Mouse (Mus musculus) gastrocnemius, adult 18-20 months (tissue): ENCODE results near the gene Tubb2b. TPM values are rescaled to one million over a fixed set of nuclear protein-coding genes. Genes with fewer than 3 reads are reported as not detected.

Experiments used
- DNase-seq: peaks from one replicate; pipeline ENCODE4 v3.0.0; 2021; ENCODE audit warnings: low spot score
- total RNA-seq, 2 experiments: library from RNA; stranded (reverse); gene quantifications; 2 replicates each; pipeline ENCODE4 v1.2.3; 2021

Tubb2b gene
- total RNA-seq, 2 experiments from 2014 or later: 1.6 to 2.8 TPM

DNA sequence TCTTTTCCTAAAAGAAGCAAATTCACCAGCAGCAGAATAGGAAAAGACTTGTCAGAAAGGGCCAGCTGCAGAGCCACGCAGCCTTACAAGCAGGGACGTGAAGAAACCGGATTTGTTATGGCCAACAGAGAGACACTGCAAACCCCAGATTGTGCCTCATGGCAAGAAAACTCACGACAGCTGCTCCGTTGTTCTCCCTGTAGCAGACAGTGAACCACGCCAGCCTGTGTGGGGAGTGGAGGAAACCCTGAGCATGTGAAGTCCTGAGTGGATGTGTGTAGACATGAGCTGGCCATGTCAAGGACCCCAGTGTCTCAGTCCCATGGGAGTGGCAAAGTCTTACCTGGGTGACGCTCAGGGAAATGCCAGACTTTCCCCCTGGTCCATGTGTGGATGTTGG is 6.3 kb upstream of the Tubb2b start:
- DNase-seq: no peak

DNA sequence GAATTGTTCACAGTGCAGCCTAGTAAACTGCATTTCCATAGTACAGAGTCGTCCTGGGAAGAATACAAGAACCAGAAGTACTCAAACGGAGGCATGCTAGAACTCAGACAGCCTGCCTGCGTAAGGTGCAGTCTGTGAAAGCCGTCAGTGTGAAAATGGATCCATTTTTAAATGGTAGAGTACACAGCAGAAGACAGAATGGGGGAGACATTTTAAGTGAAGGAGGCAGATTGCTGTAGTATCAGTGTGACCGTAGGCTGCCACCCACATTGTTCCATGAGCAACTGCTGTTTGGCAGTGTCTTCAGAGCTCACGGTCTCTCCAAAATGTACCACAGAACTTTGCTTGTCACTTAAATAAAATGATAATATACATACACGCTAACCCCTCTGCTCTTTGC is 4.0 kb upstream of the Tubb2b start:
- DNase-seq: no peak

DNA sequence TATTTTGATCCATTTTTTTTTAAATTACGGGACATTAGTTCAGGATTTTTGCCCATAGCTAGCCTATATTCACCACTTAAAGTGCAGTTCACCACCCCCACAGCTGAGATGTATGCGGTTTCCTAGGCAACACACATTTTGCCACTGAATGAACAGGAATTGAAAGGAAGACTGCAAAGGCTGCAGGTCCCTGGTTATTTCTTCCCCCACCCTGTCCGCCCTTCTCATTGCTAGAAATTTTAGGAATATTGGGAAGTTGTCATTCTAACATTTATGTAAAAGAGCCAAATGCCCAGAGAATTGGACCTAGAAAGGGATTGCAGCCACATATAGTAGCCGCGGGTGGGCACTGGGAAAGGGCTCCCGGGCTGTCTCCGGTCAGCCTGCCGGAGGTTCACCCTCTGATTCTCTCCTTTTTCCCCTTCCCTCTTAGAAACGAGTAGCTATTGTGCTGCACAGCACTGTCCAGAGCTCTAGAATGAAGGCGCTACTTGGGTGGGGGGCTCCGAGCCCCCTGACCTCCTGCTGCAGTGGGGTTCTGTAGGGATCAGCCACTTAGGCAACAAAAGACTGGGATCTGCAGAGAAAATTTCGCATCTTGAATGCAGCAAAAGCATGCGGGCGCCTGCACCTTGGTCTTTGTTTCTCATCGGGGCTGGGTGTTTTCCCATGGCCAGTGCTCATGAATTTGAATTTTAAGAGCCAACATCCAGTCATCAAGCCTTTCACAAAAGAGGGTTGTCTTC is 3.2 kb upstream of the Tubb2b start:
- DNase-seq: no peak

DNA sequence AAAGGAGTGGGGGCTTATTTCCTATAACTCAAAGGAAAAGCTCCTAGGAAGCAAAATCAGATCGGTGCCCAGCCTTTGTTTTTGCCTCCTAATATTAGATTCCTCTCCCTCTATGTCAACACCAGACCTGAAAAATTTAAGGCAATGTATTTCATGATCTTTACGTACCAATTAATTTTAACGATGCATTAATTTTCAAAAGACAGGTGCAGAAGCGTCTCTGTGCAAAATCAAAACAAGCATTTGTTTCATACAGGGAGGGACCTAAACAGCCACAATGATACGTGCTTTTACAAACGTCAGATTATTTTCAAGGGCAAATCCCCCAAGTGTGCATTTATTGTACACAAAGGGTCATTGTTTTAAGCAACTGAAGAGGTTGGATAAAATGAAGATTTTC is 2.6 kb upstream of the Tubb2b start:
- DNase-seq: no peak

DNA sequence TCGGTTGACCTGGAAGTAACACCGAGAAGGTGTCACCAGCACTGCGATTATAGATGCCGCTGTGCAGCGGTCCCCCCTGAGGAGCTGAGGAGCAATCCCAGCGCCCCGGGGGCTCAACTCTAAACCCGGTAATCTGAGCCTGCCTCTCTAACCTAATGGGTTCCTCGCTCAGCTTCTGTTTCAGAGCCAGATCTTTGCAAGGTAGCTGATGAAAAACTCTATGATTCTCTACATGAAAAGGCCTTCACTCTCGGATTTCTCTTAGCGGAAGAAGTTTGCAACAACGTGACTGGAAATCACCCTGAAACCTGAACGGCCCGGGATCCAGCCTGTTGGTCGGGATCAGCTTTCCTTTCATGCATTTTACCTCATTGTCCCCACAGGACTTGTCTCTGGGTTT is 2.0 kb upstream of the Tubb2b start:
- DNase-seq: no peak

DNA sequence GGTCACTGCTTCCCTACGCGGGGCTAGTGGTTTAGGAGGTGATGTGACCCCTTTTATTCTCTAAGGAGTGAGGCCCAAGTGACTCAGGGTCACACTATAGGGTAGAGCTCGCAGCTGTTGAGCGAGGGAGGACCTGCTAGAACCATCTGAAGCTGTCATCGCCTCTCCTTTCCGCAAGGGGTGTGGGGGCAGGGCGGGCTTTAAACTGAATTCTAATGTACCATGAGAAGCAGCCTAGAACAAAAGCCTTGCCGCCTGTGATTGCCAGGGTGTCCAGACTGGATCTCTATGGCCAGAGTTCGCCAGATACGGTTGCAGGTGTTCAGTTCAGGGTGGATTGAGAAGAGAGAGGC is 1.4 kb upstream of the Tubb2b start:
- DNase-seq: no peak

DNA sequence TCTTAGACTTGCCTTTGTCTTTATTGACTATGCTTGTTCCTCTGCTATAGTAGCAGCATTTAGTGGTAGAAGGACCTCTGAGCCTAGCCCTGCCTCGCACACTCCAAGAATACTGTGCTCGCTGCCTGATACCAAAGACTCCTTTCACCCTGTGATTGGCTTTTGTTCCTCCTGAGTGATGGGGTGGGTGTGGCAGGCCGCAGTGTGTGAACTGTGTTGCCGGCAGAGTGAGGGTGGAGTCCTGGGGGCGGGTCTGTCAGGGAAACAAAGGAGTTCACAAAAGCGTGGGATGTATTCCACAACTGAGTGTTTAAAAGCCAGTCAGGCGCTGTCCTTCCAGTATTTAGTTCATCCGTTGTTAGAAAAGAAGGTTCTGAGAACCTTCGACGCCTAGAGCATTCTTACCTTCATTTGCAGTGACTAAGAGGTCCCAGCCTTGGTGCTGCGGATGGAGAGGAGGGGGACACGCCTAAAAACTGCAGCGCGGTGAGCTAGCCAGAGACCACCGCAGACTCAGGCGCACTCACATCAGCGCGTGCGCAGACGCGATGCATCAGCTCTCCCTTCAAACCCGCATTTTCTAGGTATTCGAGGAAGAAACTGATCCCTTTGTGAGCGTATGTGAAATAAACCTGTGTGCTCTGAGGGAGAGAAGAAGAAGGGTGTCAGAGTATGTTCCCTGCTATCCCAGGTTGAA is 893 bp upstream of the Tubb2b start:
- DNase-seq: no peak

DNA sequence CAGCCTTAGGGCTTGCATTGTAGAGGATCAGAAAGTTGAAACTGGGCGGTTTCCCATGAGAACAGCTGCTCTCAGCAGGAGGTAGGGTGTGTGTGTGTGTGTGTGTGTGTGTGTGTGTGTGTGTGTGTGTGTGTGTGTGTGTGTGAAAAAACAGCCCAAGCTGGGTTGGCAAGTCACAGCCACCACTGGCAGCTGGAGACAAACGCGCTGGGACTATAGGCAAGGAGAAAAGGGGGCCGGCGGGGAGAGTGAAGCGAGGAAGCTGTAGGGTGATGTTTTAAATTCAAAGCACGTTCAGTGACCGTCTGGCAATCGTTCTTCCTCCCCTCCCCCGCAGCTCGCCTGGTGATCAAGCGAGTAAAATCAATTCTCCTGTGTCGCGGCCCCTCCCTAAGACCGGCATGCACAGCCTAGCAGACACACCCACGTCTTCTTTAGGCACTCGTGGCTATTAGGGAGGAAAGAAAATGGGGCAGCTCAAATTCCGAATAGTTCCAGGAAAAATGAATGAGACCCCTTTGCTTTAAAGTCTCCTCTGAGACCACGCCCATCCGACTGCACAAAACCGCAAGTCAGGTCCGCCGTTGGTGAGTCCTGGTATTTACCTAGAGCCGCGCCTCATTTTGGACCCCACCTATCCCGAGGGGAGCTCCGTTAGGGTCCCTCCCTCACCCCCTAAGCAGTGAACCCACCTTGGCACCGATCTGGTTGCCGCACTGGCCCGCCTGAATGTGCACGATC is 611 bp downstream of the Tubb2b start:
- no peak for DNase-seq

DNA sequence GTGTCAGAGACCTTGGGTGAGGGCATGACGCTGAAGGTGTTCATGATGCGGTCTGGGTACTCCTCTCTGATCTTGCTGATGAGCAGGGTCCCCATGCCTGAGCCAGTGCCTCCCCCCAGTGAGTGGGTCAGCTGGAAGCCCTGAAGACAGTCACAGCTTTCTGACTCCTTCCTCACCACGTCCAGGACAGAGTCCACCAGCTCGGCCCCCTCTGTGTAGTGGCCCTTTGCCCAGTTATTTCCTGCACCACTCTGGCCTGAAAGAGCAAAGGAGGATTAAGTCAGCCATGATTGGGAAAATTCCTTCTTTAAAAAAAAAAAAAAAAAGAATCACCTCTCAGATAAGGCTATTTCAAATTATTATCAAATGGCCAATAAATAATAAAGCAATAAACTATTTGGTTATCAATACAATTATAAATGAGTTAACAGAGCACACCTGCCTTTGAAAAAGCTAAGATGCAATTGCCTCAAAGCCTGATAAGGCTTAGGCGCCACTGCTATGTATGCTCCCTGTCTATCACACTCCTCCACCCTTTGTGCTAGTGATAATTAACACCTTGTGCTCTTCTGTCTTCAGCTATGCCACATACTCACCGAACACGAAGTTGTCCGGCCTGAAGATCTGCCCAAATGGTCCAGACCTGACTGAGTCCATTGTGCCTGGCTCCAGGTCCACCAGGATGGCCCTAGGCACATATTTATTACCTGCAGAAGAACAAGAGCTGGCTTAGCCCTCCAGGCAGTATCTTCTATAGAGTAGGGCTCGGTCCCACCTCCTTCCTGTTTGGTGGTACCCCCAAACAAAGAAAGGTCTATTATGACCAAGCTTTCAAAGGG is 1.8 kb downstream of the Tubb2b start:
- no peak for DNase-seq

DNA sequence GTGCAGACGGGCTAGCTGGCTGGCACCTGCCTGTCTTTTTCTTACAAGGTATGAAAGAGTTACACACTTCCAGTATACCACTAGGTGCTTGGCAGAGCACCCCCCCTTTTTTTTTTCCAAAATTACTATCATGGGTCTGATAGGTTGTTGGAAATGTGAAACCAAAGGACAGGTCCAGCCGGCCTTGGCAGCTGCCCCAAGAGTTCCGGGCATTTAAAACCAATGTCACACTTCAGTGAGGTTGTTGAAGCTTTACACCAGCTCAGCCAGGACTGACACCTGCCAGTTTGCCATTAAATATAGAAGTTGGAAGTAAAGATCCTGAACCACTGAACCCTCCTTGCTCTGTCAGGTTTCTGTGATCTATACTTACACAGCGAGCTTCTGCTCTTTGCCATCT is 4.6 kb downstream of the Tubb2b start:
- DNase-seq: peak; percentile 48

DNA sequence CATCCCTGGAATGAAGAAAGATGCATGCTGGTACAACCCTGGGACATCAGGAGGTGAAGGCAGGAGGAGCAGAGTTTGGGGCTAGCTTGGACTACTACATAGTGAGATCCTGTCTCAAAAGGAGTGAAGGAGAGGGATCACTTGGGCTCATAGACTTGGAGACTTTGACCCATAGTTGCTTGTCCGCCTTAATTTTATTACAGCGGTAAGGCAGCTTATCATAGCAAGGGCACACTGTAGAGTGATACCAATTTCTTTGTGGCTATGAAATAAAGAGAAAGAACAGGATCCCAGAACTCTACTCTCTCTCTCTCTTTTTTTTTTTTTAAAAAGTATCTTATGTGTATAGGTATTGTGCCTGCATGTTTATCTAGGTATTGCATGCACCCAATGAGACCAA is 9.7 kb downstream of the Tubb2b start:
- DNase-seq: no peak

DNA sequence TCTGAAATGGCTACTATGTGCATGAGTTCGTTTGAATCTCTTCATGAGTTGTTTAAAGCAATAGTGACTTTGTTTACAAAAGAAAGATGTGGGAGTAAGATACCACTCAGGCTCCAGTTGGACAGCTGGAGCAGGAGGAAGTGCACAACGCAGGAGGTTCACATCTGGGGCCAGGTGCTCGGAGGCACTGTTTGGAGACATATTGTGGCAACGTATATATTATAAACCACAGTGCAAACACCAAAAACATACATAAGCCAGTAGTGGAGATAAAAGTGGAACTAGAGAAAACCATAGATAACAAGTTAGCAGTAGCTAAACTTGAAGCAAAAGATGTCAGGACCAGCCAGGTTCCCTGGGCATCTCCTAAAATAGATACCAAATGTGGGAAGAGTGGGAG is 10.9 kb downstream of the Tubb2b start:
- DNase-seq: no peak

DNA sequence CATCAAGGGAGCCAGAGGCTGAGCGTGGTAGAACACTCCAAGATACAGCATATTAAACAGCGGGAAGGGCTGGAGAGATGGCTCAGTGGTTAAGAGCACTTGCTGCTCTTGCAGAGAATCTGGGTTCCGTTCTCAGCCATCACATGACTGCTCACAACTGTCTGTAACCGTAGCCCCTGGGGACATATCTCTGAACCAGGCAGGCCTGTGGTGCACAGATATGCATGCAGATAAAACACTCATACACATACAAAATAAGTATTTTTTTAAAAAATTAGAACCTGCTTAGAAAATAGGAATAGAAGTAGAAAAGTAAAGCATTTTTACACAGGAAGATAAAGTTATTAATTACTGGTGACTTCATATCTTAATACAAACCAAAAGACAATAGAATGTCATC is 11.4 kb downstream of the Tubb2b start:
- DNase-seq: no peak

DNA sequence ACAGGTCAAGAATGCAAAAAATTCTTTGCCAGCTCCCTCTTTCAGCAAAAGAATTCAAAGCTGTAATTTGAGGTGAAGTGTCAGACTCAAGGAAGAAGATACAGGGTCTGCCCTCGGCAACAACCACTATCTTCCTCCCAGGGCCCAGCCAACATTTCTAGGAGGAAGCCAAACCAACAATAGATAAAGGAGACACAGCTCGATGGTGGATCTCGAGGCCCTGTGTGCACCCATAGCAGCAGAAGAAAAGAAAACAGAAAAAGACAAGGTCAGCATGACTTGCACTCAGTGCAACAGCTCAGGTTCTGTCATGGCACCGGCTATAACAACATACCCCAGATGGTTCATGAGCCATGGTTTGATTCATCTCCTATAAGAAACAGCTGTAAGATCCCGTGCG is 13.8 kb downstream of the Tubb2b start:
- no peak for DNase-seq

DNA sequence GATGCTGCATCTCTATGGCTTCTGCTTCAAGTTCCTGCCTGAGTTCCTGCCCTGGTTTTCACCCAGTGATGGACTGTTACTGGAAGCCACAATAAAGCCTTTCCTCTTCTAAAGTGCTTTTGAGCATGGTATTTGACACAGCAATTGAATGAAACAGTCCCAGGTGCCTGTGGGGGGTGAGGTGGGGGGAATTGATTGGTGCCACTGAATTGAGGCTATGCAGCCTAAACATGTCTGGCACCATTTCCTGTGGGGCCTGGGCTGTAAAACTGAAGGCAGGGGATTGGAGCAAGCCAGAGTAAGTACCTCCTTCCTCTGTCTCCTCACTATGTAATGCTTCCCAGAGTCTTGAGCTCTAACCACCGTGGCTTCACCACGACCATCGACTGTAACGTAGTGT is 15.6 kb downstream of the Tubb2b start:
- no peak for DNase-seq

DNA sequence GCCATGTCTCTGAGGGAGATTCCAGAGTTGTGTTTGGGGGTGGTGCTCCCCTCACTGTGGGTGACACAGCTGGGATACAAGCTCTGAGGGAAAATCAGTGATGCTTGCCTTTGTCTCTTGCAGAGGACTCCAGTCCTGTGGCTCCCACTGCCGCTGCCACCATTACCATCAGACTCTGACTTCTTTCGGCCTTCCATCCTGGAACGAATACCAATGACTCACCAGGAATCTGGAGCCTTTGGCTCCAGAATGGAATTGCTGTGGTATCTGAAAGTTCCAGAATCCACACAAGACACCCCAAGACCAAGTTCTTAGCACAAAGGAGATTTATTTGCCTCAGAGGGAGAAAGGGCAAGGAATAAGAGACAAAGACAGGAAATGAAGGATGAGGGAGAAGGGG is 17.2 kb downstream of the Tubb2b start:
- no peak for DNase-seq

DNA sequence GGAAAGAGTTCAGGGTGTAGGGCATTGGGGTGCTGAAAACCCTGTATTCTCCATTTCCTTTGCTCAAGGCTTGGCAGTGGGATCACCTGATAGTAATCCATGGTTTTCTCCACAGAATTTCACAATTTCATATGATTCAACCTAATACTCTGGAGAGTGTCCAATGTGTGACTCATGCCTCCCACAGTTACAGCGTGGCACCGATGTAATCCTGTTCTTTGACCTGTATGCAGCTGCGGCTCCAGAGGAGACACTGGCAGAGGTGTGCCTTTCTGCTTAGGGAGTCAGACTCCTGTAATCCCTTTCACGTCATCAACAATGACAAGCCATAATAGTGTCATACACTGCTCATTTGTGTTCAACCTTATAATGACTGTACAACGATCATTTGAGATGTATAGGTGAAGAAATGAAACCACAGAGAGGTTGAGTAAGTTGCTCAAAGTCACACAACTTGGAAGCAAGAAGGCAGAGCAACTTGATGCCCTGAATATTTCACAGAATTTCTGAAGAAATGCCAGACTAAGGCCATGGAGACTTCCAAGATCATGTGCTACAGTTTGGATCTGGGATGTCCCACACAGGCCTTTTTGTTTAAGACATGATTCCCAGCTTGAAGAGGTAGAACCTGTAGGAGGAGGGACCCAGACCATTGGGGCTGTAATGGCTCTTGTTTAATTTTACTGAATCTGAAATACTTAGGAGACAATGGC is 17.7 kb downstream of the Tubb2b start:
- DNase-seq: peak; percentile 66

DNA sequence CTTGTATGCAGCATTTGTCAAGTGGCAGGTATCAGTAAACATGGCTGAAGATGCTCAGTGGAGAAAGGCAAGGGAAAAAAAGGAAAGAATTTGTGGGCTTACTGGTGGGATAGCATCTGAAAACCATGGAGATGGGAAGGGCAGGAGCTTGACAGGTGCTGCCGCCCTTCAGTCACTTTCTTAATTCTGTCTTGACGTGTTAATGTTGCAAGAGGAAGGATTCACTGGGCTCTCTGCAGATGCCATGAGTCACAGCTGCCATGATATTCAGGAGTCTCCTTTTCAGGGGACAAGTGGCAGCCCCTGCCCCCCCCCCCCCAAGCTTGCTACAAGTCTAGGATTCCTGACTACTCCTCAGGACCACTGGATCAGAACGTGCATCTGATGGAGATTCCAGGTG is 18.4 kb downstream of the Tubb2b start:
- no peak for DNase-seq

DNA sequence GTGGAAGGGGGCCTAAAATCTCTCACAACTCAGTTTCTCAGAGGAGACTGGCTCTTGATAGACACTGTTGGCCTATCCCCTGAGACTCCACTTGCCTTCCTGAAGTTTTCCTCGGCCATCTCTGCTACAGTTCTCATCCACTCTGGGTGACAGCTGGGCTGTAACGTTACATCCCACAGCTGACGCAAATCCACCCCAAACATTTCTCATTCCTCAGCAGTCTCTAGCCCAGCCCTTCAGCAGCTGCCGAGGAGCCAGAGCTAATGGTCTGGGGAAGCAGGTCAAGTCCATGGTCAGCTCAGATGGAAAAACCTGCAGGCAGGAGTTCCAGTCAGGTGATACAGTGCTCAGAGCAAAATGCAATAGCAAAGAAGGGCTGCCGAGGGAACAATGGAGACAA is 19.2 kb downstream of the Tubb2b start:
- DNase-seq: no peak

DNA sequence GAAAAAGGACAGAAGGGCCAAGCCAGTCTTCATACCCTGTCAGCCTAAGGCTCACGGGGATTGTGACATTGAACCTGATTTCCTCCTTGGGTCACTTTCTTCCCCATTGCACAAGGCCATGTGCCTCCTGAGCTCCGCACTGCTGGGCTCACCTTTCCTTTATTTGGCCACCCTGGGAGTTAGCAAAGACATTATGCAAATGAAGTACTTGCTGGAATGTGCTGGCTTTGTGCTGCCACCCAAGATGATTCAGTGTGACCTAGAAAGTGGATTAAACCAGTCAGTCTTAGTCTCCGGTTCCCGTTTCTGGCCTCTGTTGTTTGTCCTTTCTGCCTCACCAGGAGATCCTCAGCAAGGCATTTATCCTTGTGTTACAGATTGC is 20.6 kb downstream of the Tubb2b start:
- no peak for DNase-seq

DNA sequence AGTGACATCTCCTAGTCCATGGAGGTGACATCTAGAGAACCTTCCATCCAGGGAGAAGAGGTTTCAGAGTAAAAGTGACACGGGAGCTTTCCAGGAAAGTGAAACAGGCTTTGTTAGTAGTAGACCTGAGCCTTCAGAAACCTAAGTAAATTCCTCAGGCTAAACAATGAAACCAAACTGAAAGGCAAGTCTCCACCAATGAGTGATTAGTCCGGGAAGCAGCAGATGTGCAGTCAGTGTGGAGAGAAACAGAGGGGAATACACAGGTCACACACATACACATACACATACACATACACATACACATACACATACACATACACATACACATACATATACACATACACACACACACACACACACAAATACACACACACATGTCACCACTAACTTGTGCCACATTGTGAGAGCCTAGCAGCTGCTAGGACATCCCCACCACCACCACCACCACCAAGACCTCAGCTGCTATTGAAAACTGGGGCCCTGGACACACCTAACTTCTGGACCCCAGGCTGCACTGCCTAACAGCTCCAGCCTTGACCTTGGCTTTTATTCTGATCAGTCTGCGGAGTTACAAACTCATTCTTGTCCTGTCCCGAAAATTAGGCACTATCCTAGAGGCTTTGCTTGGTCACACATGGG is 21.1 kb downstream of the Tubb2b start:
- DNase-seq: no peak
